Mouse (Mus musculus) CH12.LX (cell line): ENCODE results near the gene Rdh5.

Source experiments
- CTCF ChIP-seq, 2 experiments: IDR thresholded peaks in 1 of 2; conservative IDR thresholded peaks in 1 of 2; 2 replicates each; pipeline ENCODE4 v1.5.1; 2011 to 2012; ENCODE audit warnings: low read depth in 2 of 2, low read length in 2 of 2, improper control_type of control experiment in 1 of 2, inconsistent platforms in 1 of 2, mild to moderate bottlenecking in 1 of 2, moderate library complexity in 1 of 2
- ETS1 ChIP-seq: conservative IDR thresholded peaks from 2 replicates; pipeline ENCODE4 v1.6.1; 2012; ENCODE audit warnings: low read depth, mild to moderate bottlenecking, inconsistent platforms, low read length, improper control_type of control experiment, moderate library complexity
- JUN ChIP-seq: IDR thresholded peaks from 2 replicates; pipeline ENCODE4 v1.6.1; 2011; ENCODE audit warnings: low read depth, mild to moderate bottlenecking, low read length, improper control_type of control experiment, moderate library complexity; ENCODE audit not compliant: insufficient read depth
- MAFK ChIP-seq: IDR thresholded peaks from 2 replicates; pipeline ENCODE4 v1.6.1; 2011; ENCODE audit warnings: low read length, improper control_type of control experiment; ENCODE audit not compliant: insufficient replicate concordance
- MAZ ChIP-seq: IDR thresholded peaks from 2 replicates; pipeline ENCODE4 v1.6.1; 2012; ENCODE audit warnings: low read depth, mild to moderate bottlenecking, inconsistent platforms, low read length, improper control_type of control experiment, moderate library complexity
- POLR2A ChIP-seq: IDR thresholded peaks from 2 replicates; pipeline ENCODE4 v1.6.1; 2011; ENCODE audit warnings: low read depth, mild to moderate bottlenecking, improper control_type of control experiment, low read length
- RAD21 ChIP-seq: IDR thresholded peaks from 2 replicates; pipeline ENCODE4 v1.6.1; 2011; ENCODE audit warnings: low read depth, mild to moderate bottlenecking, low read length, improper control_type of control experiment, moderate library complexity
- SMC3 ChIP-seq: IDR thresholded peaks from 2 replicates; pipeline ENCODE4 v1.6.1; 2011; ENCODE audit warnings: low read depth, low read length, improper control_type of control experiment
- TBP ChIP-seq: conservative IDR thresholded peaks from 2 replicates; pipeline ENCODE4 v1.6.1; 2011; ENCODE audit warnings: low read depth, low read length, improper control_type of control experiment
- UBTF ChIP-seq: IDR thresholded peaks from 2 replicates; pipeline ENCODE4 v1.6.1; 2012; ENCODE audit warnings: low read depth, mild to moderate bottlenecking, inconsistent platforms, low read length, improper control_type of control experiment, moderate library complexity
- ZC3H11A ChIP-seq: IDR thresholded peaks from 2 replicates; pipeline ENCODE4 v1.6.1; 2012; ENCODE audit warnings: low read depth, mild to moderate bottlenecking, inconsistent platforms, low read length, improper control_type of control experiment
- ZNF384 ChIP-seq: IDR thresholded peaks from 2 replicates; pipeline ENCODE4 v1.6.1; 2012; ENCODE audit warnings: low read depth, low read length, improper control_type of control experiment, inconsistent platforms

- no peak for TF ChIP-seq CTCF (conservative IDR thresholded peaks at IDR 0.05 in 1 of 2, IDR thresholded peaks at IDR 0.05 in 1 of 2; ENCODE audit: low read depth in 2 of 2, low read length in 2 of 2)
- no peak for TF ChIP-seq POLR2A
- TF ChIP-seq SMC3, result no peak
- no peak for TF ChIP-seq JUN
- no peak for TF ChIP-seq ZC3H11A
- TF ChIP-seq MAZ, result no peak
- TF ChIP-seq UBTF, result no peak
- no peak for TF ChIP-seq ETS1
- TF ChIP-seq RAD21, result no peak
- TF ChIP-seq TBP, result no peak
- TF ChIP-seq ZNF384, result no peak
- TF ChIP-seq MAFK, result no peak
Measured at GRCm38 (mm10) chr10:128913696-128914095, 9.0 kb downstream of the Rdh5 start.
